Comparison of ENCODE assay signal across 12 mouse cellular contexts in genomic region chr11:23154851-23155250, GRCm38 (mm10).
"Had no signal": no experiment of that assay in that cellular context is flagged by ENCODE, and none has a peak within 500 bp of the region (broad histone marks: within the 10 kb centered on the region; RNA-seq: fewer than 3 reads in every experiment).

No protein-coding gene starts in this region.

- DNase-seq: lung, adult 18-20 months; lung, embryonic 14.5 days; lung, postnatal 4 days; midbrain, embryonic 14.5 days; retina, postnatal 1 day; right cerebral cortex, adult 18-20 months; right cerebral cortex, postnatal 25 days; right cerebral cortex, postnatal 4 days; spleen, adult 18-20 months; thymus, adult 2 months; thymus, postnatal 25 days; thymus, postnatal 4 days had no signal
